Mouse (Mus musculus): ENCODE measurements around the gene A630095N17Rik.

DNA sequence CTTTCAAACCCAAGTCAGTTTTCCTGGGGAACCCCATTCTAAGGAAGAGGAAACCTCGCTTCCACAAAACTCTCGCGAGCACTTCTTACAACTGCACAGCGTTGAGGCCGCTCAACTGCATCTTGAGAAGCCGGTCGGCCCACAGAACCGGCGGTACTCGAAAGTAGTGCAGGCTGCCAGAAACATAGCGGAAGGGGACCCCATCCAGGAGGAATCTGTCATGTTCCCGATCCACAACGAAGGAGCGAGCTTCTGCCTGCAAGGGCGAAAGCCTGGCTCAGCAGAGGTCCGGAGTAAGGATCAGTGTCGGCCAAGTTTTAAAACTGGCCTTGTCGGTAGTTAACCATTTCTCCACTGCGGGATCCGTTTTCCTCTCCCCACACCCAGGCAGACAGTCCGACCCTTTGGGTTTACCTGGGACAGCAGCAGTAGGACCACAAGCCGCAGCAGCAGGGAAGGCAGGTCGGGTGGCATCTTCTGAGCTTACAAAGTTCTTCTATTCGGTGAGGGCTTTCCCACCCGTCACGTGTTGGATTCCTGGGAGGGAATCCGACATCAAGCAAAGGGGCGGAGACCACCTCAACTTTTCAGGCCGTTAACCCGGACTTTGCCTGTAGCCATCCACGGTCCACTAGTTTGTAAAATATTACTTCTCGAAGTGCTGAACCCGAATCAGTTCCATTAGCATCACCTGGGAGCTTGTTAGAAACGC lies 22.8 kb downstream of the A630095N17Rik start:
- TF ChIP-seq CTCF (IDR thresholded peaks at IDR 0.05) (no peak), EP300 (IDR thresholded peaks at IDR 0.05) (no peak)
